Mouse (Mus musculus) heart, adult 2 months (tissue): Measurements from ENCODE around the gene Nat8.

ENCODE experiments used
- CTCF ChIP-seq: fragments of 200-600 bp; IDR thresholded peaks from 2 replicates; pipeline ENCODE4 v1.8.1; 2022; ENCODE audit warnings: antibody characterized with exemption, mild to moderate bottlenecking, moderate library complexity
- POLR2A ChIP-seq: fragments of 200-500 bp; IDR thresholded peaks from 2 replicates; pipeline ENCODE4 v1.6.1; 2011; ENCODE audit warnings: mild to moderate bottlenecking, low read depth, low read length, control low read depth; ENCODE audit not compliant: insufficient read depth

DNA sequence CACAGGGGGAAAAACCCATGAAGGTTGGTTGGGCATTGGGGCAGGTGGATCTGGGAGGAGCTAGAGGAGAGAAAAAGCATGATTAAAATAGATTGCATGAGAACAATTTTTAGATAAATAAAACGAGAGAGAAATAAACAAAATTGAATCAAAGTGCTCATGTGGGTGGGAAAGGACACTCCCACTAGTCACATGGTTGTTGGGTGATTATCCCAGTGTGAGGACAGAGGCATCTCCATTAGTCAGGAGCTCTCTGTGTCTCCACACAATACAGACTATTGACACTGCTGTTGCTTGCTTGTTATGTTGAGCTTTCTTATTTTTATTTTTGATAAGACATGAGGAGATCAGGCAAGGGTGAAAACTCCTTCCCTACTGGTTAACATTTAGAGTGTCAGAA lies 15.0 kb upstream of the Nat8 start:
- TF ChIP-seq CTCF (no peak), POLR2A (no peak)
